Mouse (Mus musculus) regulatory T cell (primary cell): ENCODE measurements around the gene Eif2b4.

Experiments
- in situ Hi-C: fragments of 300-600 bp; cut with MboI, MseI; formaldehyde crosslinking; loops from one replicate; pipeline ENCODE4 v1.15.1; 2025; ENCODE audit warnings: high pct_unique_total_duplicates

The Eif2b4 gene

GRCm38 (mm10) chr5:31179301-31179765, 13.9 kb downstream of the Eif2b4 start:
- in situ Hi-C loops = loop anchor here (5.0 kb wide), 1 partner anchor 63 kb away; the partner anchor contains the start of genes Gm9970 and Nrbp1

- in situ Hi-C loops = no loop called here
Observed at GRCm38 (mm10) chr5:31168630-31169029, 24.6 kb downstream of the Eif2b4 start.

GRCm38 (mm10) chr5:31164878-31165277, 28.4 kb downstream of the Eif2b4 start:
- in situ Hi-C loops = no loop called here

GRCm38 (mm10) chr5:31162462-31162861, 30.8 kb downstream of the Eif2b4 start:
- in situ Hi-C loops = no loop called here

- in situ Hi-C loops = no loop called here
Observed at GRCm38 (mm10) chr5:31154152-31154553, 39.1 kb downstream of the Eif2b4 start, which contains the start of gene Mpv17. Mpv17 (minus strand) TSS chr5:31154251.

GRCm38 (mm10) chr5:31153516-31154151, 39.6 kb downstream of the Eif2b4 start:
- in situ Hi-C loops = no loop called here

- in situ Hi-C loops = no loop called here
Observed at GRCm38 (mm10) chr5:31151746-31152145, 41.5 kb downstream of the Eif2b4 start.

- in situ Hi-C loops = no loop called here
Observed at GRCm38 (mm10) chr5:31149781-31150180, 43.4 kb downstream of the Eif2b4 start.

GRCm38 (mm10) chr5:31138968-31139425, 54.2 kb downstream of the Eif2b4 start:
- in situ Hi-C loops = no loop called here

- in situ Hi-C loops = no loop called here
Observed at GRCm38 (mm10) chr5:31138241-31138967, 54.8 kb downstream of the Eif2b4 start, which contains the start of gene Ucn. Ucn (minus strand) TSS chr5:31138829.

GRCm38 (mm10) chr5:31137658-31138057, 55.6 kb downstream of the Eif2b4 start:
- in situ Hi-C loops = no loop called here
